Mouse (Mus musculus) hindbrain, embryonic 12.5 days (tissue): ENCODE data around the gene Slc2a3. TPM values are rescaled to one million over a fixed set of nuclear protein-coding genes. Genes with fewer than 3 reads are reported as not detected.

ENCODE experiments used
- ATAC-seq: fragments of 200-750 bp; cut with Nextera tagmentation; 2 replicates; pipeline ENCODE4 v1.8.0; 2017; ENCODE audit warnings: moderate TSS enrichment; ENCODE audit not compliant: low FRiP score
- H3K27ac ChIP-seq: fragments of 300-500 bp; sonication (generic); 2 replicates; pipeline ENCODE4 v1.5.1; 2016; ENCODE audit warnings: mild to moderate bottlenecking
- H3K27me3 ChIP-seq: fragments of 300-500 bp; sonication (generic); 2 replicates; pipeline ENCODE4 v1.6.1; 2016; ENCODE audit warnings: mild to moderate bottlenecking
- H3K36me3 ChIP-seq: fragments of 300-500 bp; sonication (generic); 2 replicates; pipeline ENCODE4 v1.6.1; 2016; ENCODE audit warnings: mild to moderate bottlenecking
- H3K4me1 ChIP-seq: fragments of 300-500 bp; sonication (generic); 2 replicates; pipeline ENCODE4 v1.6.1; 2016
- H3K4me2 ChIP-seq: fragments of 300-500 bp; sonication (generic); replicated peaks from 2 replicates; pipeline ENCODE4 v1.6.1; 2016; ENCODE audit warnings: mild to moderate bottlenecking
- H3K4me3 ChIP-seq: fragments of 300-500 bp; sonication (generic); 2 replicates; pipeline ENCODE4 v1.5.1; 2016; ENCODE audit warnings: mild to moderate bottlenecking
- H3K9ac ChIP-seq: fragments of 300-500 bp; sonication (generic); 2 replicates; pipeline ENCODE4 v1.6.1; 2016; ENCODE audit warnings: mild to moderate bottlenecking, moderate library complexity
- H3K9me3 ChIP-seq: fragments of 300-500 bp; sonication (generic); replicated peaks from 2 replicates; pipeline ENCODE4 v1.6.1; 2016; ENCODE audit warnings: mild to moderate bottlenecking
- WGBS: fragments of 180-500 bp; shearing (Covaris S2); methylation state at CpG from one replicate; pipeline ENCODE4 v1.1.7; 2016; 5-methylcytosine and 5-hydroxymethylcytosine counted together
- polyA plus RNA-seq: library from polyadenylated mRNA; unstranded; fragments of >200 nt; fragmentation: Nextera tagmentation; extraction: Ambion mirVana; gene quantifications from 2 replicates; pipeline ENCODE4 v1.2.1, GENCODE M21; 2016

Gene Slc2a3
- polyA plus RNA-seq, 1 experiment from 2014 or later, result 24.7 TPM

GRCm38 (mm10) chr6:122820071-122820798, 18.8 kb upstream of the Slc2a3 start:
- peak; percentile 74 for ATAC-seq
- Histone ChIP-seq H3K4me3 (peak overlapping the region; percentile 91), H3K27ac (peak overlapping the region; percentile 64; the same call in 1 of the 2 replicates), H3K9me3 (no peaks in the 10 kb centered on the region), H3K4me2 (peak overlapping the region; percentile 84), H3K27me3 (no peaks in the 10 kb centered on the region), H3K4me1 (peaks cover 18% of the 10 kb centered on the region), H3K9ac (peak overlapping the region; percentile 94), H3K36me3 (no peaks in the 10 kb centered on the region)
- under 1% methylated on average over 37 of the region's 38 CpGs for WGBS

- Histone ChIP-seq H3K4me1 (peaks cover 18% of the 10 kb centered on the region), H3K27ac (peak within 1 kb of the TSS; percentile 64; the same call in 1 of the 2 replicates)
- WGBS, result 1% methylated on average over 51 of the region's 61 CpGs
Measured at GRCm38 (mm10) chr6:122819306-122820070, 18.0 kb upstream of the Slc2a3 start, which contains the start of gene Foxj2. Gene Foxj2 (plus strand): TSS chr6:122819914.

GRCm38 (mm10) chr6:122813640-122814039, 12.2 kb upstream of the Slc2a3 start:
- H3K4me3 ChIP-seq, result no peak overlapping the region
- H3K36me3 ChIP-seq, result no peaks in the 10 kb centered on the region
- H3K9ac ChIP-seq, result no peak overlapping the region
- no peak overlapping the region for H3K27ac ChIP-seq
- no peaks in the 10 kb centered on the region for H3K27me3 ChIP-seq
- no peak for ATAC-seq
- H3K4me1 ChIP-seq, result peaks cover 3% of the 10 kb centered on the region; the same call in 1 of the 2 replicates
- no peaks in the 10 kb centered on the region for H3K9me3 ChIP-seq
- H3K4me2 ChIP-seq, result no peak overlapping the region
- WGBS, result 91% methylated on average over 4 of the region's 4 CpGs

More at GRCm38 (mm10) chr6:122819306-122820070, 18.0 kb upstream of the Slc2a3 start, which contains the start of gene Foxj2:
- Histone ChIP-seq H3K4me3 (peak within 1 kb of the TSS; percentile 91), H3K9ac (peak within 1 kb of the TSS; percentile 94), H3K4me2 (peak within 1 kb of the TSS; percentile 84), H3K9me3 (no peaks in the 10 kb centered on the region), H3K27me3 (no peaks in the 10 kb centered on the region), H3K36me3 (no peaks in the 10 kb centered on the region)
- ATAC-seq, result peak; percentile 76

GRCm38 (mm10) chr6:122812716-122813115, 11.3 kb upstream of the Slc2a3 start:
- peaks cover 3% of the 10 kb centered on the region; the same call in 1 of the 2 replicates for H3K4me1 ChIP-seq
- H3K4me2 ChIP-seq, result no peak overlapping the region
- no peak overlapping the region for H3K9ac ChIP-seq
- H3K9me3 ChIP-seq, result no peaks in the 10 kb centered on the region
- H3K27ac ChIP-seq, result no peak overlapping the region
- H3K36me3 ChIP-seq, result no peaks in the 10 kb centered on the region
- no peak for ATAC-seq
- 91% methylated on average over 4 of the region's 4 CpGs for WGBS
- H3K4me3 ChIP-seq, result no peak overlapping the region
- H3K27me3 ChIP-seq, result no peaks in the 10 kb centered on the region

- ATAC-seq, result peak; percentile 35; the same call in 1 of the 2 replicates
- 26% methylated on average over 16 of the region's 16 CpGs for WGBS
- Histone ChIP-seq H3K9ac (0 out of 2 replicates have a peak overlapping the region, but pooled peaks have one; percentile 63), H3K4me1 (peaks cover 3% of the 10 kb centered on the region; the same call in 1 of the 2 replicates), H3K4me2 (peak overlapping the region; percentile 62), H3K4me3 (peak overlapping the region; percentile 58), H3K36me3 (no peaks in the 10 kb centered on the region), H3K9me3 (no peaks in the 10 kb centered on the region), H3K27me3 (no peaks in the 10 kb centered on the region), H3K27ac (peak overlapping the region; percentile 98)
Measured at GRCm38 (mm10) chr6:122811771-122812600, 10.5 kb upstream of the Slc2a3 start.

- H3K4me2 ChIP-seq, result peak overlapping the region; percentile 62
- under 1% methylated on average over 37 of the region's 38 CpGs for WGBS
- peak overlapping the region; percentile 98 for H3K27ac ChIP-seq
- no peaks in the 10 kb centered on the region for H3K9me3 ChIP-seq
- no peaks in the 10 kb centered on the region for H3K36me3 ChIP-seq
- H3K9ac ChIP-seq, result peak overlapping the region; percentile 63
- peak; percentile 94 for ATAC-seq
- no peaks in the 10 kb centered on the region for H3K27me3 ChIP-seq
- H3K4me3 ChIP-seq, result peak overlapping the region; percentile 58
- peaks cover 3% of the 10 kb centered on the region; the same call in 1 of the 2 replicates for H3K4me1 ChIP-seq
Measured at GRCm38 (mm10) chr6:122811280-122811652, 9.8 kb upstream of the Slc2a3 start.

- Histone ChIP-seq H3K27me3 (no peaks in the 10 kb centered on the region), H3K9me3 (no peaks in the 10 kb centered on the region), H3K36me3 (no peaks in the 10 kb centered on the region), H3K4me2 (peak overlapping the region; percentile 62), H3K4me1 (peaks cover 3% of the 10 kb centered on the region; the same call in 1 of the 2 replicates), H3K27ac (peak overlapping the region; percentile 98), H3K9ac (peak overlapping the region; percentile 63), H3K4me3 (peak overlapping the region; percentile 58)
- ATAC-seq, result peak; percentile 100
- WGBS, result under 1% methylated on average over 30 of the region's 30 CpGs
Measured at GRCm38 (mm10) chr6:122810615-122811279, 9.3 kb upstream of the Slc2a3 start.

- ATAC-seq, result peak; percentile 2; the same call in 1 of the 2 replicates
- H3K4me1 ChIP-seq, result peaks cover 3% of the 10 kb centered on the region; the same call in 1 of the 2 replicates
- 2% methylated on average over 11 of the region's 11 CpGs for WGBS
Measured at GRCm38 (mm10) chr6:122810022-122810614, 8.7 kb upstream of the Slc2a3 start.

GRCm38 (mm10) chr6:122804418-122804817, 3.0 kb upstream of the Slc2a3 start:
- no peak overlapping the region for H3K9ac ChIP-seq
- no peak overlapping the region for H3K4me2 ChIP-seq
- H3K9me3 ChIP-seq, result no peaks in the 10 kb centered on the region
- no peaks in the 10 kb centered on the region for H3K36me3 ChIP-seq
- H3K4me1 ChIP-seq, result 0 out of 2 replicates have a peak, but pooled peaks cover 6% of the 10 kb centered on the region
- peaks cover 26% of the 10 kb centered on the region for H3K27me3 ChIP-seq
- no peak overlapping the region for H3K27ac ChIP-seq
- WGBS, result 34% methylated on average over 5 of the region's 5 CpGs
- H3K4me3 ChIP-seq, result no peak overlapping the region
- no peak for ATAC-seq

More at GRCm38 (mm10) chr6:122810022-122810614, 8.7 kb upstream of the Slc2a3 start:
- Histone ChIP-seq H3K4me3 (peak overlapping the region; percentile 58), H3K9ac (peak overlapping the region; percentile 62), H3K4me2 (peak overlapping the region; percentile 62), H3K36me3 (no peaks in the 10 kb centered on the region), H3K27me3 (no peaks in the 10 kb centered on the region), H3K9me3 (no peaks in the 10 kb centered on the region), H3K27ac (peak overlapping the region; percentile 98)

- H3K36me3 ChIP-seq, result no peaks in the 10 kb centered on the region
- 3% methylated on average over 34 of the region's 34 CpGs for WGBS
- H3K27me3 ChIP-seq, result peaks cover 26% of the 10 kb centered on the region
- no peak overlapping the region for H3K27ac ChIP-seq
- 0 out of 2 replicates have a peak, but pooled peaks cover 6% of the 10 kb centered on the region for H3K4me1 ChIP-seq
- ATAC-seq, result peak; percentile 66
- H3K4me2 ChIP-seq, result peak overlapping the region; percentile 72
- peak overlapping the region; percentile 51 for H3K4me3 ChIP-seq
- H3K9me3 ChIP-seq, result no peaks in the 10 kb centered on the region
- H3K9ac ChIP-seq, result peak overlapping the region; percentile 65
Measured at GRCm38 (mm10) chr6:122801801-122802514, 518 bp upstream of the Slc2a3 start.
